Mouse (Mus musculus) liver, embryonic 13.5 days (tissue): ENCODE results near the gene Nos2. TPM values are rescaled to one million over a fixed set of nuclear protein-coding genes. Genes with fewer than 3 reads are reported as not detected.
"Not testable (repeated sequence)": the region's sequence is repeated elsewhere in the genome, so short reads cannot be mapped to it uniquely, and the experiment has no call there.

ENCODE experiments used
- ATAC-seq: fragments of 200-750 bp; cut with Nextera tagmentation; 2 replicates; pipeline ENCODE4 v1.8.0; 2017; ENCODE audit warnings: low read depth, mild to moderate bottlenecking, moderate number of reproducible peaks, moderate library complexity
- DNase-seq: peaks from one replicate; pipeline ENCODE4 v3.0.0; 2022
- H3K27ac ChIP-seq: fragments of 300-500 bp; sonication (generic); 2 replicates; pipeline ENCODE4 v1.5.1; 2015; ENCODE audit warnings: moderate library complexity, mild to moderate bottlenecking, inconsistent platforms
- H3K27me3 ChIP-seq: fragments of 300-500 bp; sonication (generic); 2 replicates; pipeline ENCODE4 v1.6.1; 2015; ENCODE audit warnings: mild to moderate bottlenecking, inconsistent platforms
- H3K36me3 ChIP-seq: fragments of 300-500 bp; sonication (generic); 2 replicates; pipeline ENCODE4 v1.6.1; 2015; ENCODE audit warnings: mild to moderate bottlenecking, inconsistent platforms
- H3K4me1 ChIP-seq: fragments of 300-500 bp; sonication (generic); replicated peaks from 2 replicates; pipeline ENCODE4 v1.6.1; 2015; ENCODE audit warnings: inconsistent platforms
- H3K4me2 ChIP-seq: fragments of 300-500 bp; sonication (generic); 2 replicates; pipeline ENCODE4 v1.6.1; 2015; ENCODE audit warnings: inconsistent platforms, mild to moderate bottlenecking, moderate library complexity
- H3K4me3 ChIP-seq: fragments of 300-500 bp; sonication (generic); replicated peaks from 2 replicates; pipeline ENCODE4 v1.5.1; 2015; ENCODE audit warnings: mild to moderate bottlenecking, inconsistent platforms
- H3K9ac ChIP-seq: fragments of 300-500 bp; sonication (generic); 2 replicates; pipeline ENCODE4 v1.6.1; 2015; ENCODE audit warnings: mild to moderate bottlenecking, inconsistent platforms
- H3K9me3 ChIP-seq: fragments of 300-500 bp; sonication (generic); replicated peaks from 2 replicates; pipeline ENCODE4 v1.6.1; 2016; ENCODE audit warnings: inconsistent platforms
- WGBS: fragments of 180-500 bp; shearing (Covaris S2); methylation state at CpG from one replicate; pipeline ENCODE4 v1.1.7; 2015; ENCODE audit not compliant: insufficient replicate concordance; 5-methylcytosine and 5-hydroxymethylcytosine counted together
- polyA plus RNA-seq: library from polyadenylated mRNA; unstranded; fragments of >200 nt; fragmentation: Nextera tagmentation; extraction: Ambion mirVana; gene quantifications from 2 replicates; pipeline ENCODE4 v1.2.1, GENCODE M21; 2015

The Nos2 gene
- polyA plus RNA-seq, 1 experiment from 2014 or later: 0.02 TPM

GRCm38 (mm10) chr11:78978176-78979019 lies 57.8 kb downstream of the Nos2 start:
- Histone ChIP-seq H3K4me1 (peaks cover 49% of the 10 kb centered on the region), H3K9me3 (no peaks in the 10 kb centered on the region), H3K4me3 (no peak overlapping the region), H3K36me3 (peaks cover 9% of the 10 kb centered on the region), H3K4me2 (no peak overlapping the region), H3K9ac (no peak overlapping the region), H3K27me3 (no peaks in the 10 kb centered on the region), H3K27ac (no peak overlapping the region)
- 74% methylated on average over 12 of the region's 12 CpGs for WGBS
- no peak for DNase-seq
- ATAC-seq: no peak

DNA sequence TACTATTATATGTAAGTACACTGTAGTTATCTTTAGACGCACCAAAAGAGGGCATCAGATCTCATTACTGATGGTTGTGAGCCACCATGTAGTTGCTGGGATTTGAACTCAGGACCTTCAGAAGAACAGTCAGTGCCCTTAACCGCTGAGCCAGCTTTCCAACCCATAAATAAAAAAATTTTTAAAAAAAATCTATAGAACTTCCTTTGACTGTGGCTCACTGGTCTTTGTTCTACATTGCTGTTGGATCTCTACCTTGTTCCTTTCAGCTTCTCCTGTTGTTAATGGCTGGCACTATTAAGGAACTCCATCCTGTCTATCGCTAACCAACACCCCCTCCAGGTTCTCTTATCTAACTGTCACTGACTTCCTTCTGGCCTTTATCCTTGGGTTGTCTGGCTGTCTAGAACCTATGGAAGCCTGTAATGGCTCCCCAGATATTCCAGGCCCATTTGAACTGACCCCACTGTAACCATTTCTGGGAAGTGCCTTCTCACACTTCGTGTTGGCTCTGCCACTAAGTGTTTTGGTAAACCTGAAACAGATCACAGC lies 59.6 kb downstream of the Nos2 start:
- 35% methylated on average over 4 of the region's 4 CpGs for WGBS
- peak; percentile 20; the same call in 1 of the 2 replicates for ATAC-seq
- DNase-seq: peak; percentile 27
- peaks cover 5% of the 10 kb centered on the region; the same call in 1 of the 2 replicates for H3K36me3 ChIP-seq
- no peaks in the 10 kb centered on the region for H3K9me3 ChIP-seq
- H3K4me2 ChIP-seq: no peak overlapping the region
- H3K27me3 ChIP-seq: no peaks in the 10 kb centered on the region
- H3K27ac ChIP-seq: peak overlapping the region; percentile 40
- no peak overlapping the region for H3K4me3 ChIP-seq
- H3K9ac ChIP-seq: no peak overlapping the region
- H3K4me1 ChIP-seq: peaks cover 63% of the 10 kb centered on the region

- H3K4me1 ChIP-seq: peaks cover 69% of the 10 kb centered on the region
- ATAC-seq (peak; percentile 74), DNase-seq (no peak)
- no peaks in the 10 kb centered on the region for H3K36me3 ChIP-seq
- H3K4me2 ChIP-seq: peak overlapping the region; percentile 60
- peak overlapping the region; percentile 80 for H3K27ac ChIP-seq
- H3K27me3 ChIP-seq: no peaks in the 10 kb centered on the region
- no peak overlapping the region for H3K9ac ChIP-seq
- 32% methylated on average over 2 of the region's 2 CpGs for WGBS
- no peaks in the 10 kb centered on the region for H3K9me3 ChIP-seq
- H3K4me3 ChIP-seq: no peak overlapping the region
These were observed 61.5 kb downstream of the Nos2 start for GRCm38 (mm10) chr11:78982042-78982441.

GRCm38 (mm10) chr11:78982513-78983291 lies 62.1 kb downstream of the Nos2 start:
- ATAC-seq: no peak
- peak overlapping the region; percentile 50; the same call in 1 of the 2 replicates for H3K4me3 ChIP-seq
- no peaks in the 10 kb centered on the region for H3K9me3 ChIP-seq
- H3K4me1 ChIP-seq: peaks cover 62% of the 10 kb centered on the region
- H3K36me3 ChIP-seq: no peaks in the 10 kb centered on the region
- peak overlapping the region; percentile 56 for H3K9ac ChIP-seq
- H3K27me3 ChIP-seq: no peaks in the 10 kb centered on the region
- no peak for DNase-seq
- H3K27ac ChIP-seq: peak overlapping the region; percentile 80
- peak overlapping the region; percentile 60 for H3K4me2 ChIP-seq
- WGBS: 35% methylated on average over 12 of the region's 12 CpGs

- WGBS: 44% methylated on average over 7 of the region's 7 CpGs
- no peaks in the 10 kb centered on the region for H3K27me3 ChIP-seq
- peak overlapping the region; percentile 60 for H3K4me2 ChIP-seq
- DNase-seq (no peak), ATAC-seq (no peak)
- H3K4me3 ChIP-seq: peak overlapping the region; percentile 50
- peak overlapping the region; percentile 56 for H3K9ac ChIP-seq
- H3K4me1 ChIP-seq: peaks cover 59% of the 10 kb centered on the region
- no peaks in the 10 kb centered on the region for H3K36me3 ChIP-seq
- H3K27ac ChIP-seq: peak overlapping the region; percentile 80
- H3K9me3 ChIP-seq: no peaks in the 10 kb centered on the region
These were observed 63.0 kb downstream of the Nos2 start for GRCm38 (mm10) chr11:78983539-78983938.

- Histone ChIP-seq H3K4me2 (peak within 1 kb of the TSS; percentile 60), H3K9ac (peak within 1 kb of the TSS; percentile 56), H3K36me3 (no peaks in the 10 kb centered on the region), H3K9me3 (0 out of 2 replicates have a peak, but pooled peaks cover 2% of the 10 kb centered on the region), H3K27ac (peak within 1 kb of the TSS; percentile 80), H3K4me3 (peak within 1 kb of the TSS; percentile 50), H3K27me3 (no peaks in the 10 kb centered on the region), H3K4me1 (peaks cover 54% of the 10 kb centered on the region)
- DNase-seq (peak; percentile 29), ATAC-seq (peak; percentile 65)
- WGBS: 11% methylated on average over 10 of the region's 10 CpGs
These were observed 64.0 kb downstream of the Nos2 start, which contains the start of gene Lgals9 for GRCm38 (mm10) chr11:78984483-78985177. Gene Lgals9, minus strand, starts transcription at chr11:78984946.

- Histone ChIP-seq H3K9ac (no peak overlapping the region), H3K27me3 (no peaks in the 10 kb centered on the region), H3K4me2 (peak overlapping the region; percentile 60; the same call in 1 of the 2 replicates), H3K36me3 (no peaks in the 10 kb centered on the region), H3K4me1 (peaks cover 45% of the 10 kb centered on the region), H3K27ac (no peak overlapping the region), H3K4me3 (no peak overlapping the region), H3K9me3 (0 out of 2 replicates have a peak, but pooled peaks cover 2% of the 10 kb centered on the region)
- ATAC-seq (no peak), DNase-seq (no peak)
These were observed 64.9 kb downstream of the Nos2 start for GRCm38 (mm10) chr11:78985505-78985904.

DNA sequence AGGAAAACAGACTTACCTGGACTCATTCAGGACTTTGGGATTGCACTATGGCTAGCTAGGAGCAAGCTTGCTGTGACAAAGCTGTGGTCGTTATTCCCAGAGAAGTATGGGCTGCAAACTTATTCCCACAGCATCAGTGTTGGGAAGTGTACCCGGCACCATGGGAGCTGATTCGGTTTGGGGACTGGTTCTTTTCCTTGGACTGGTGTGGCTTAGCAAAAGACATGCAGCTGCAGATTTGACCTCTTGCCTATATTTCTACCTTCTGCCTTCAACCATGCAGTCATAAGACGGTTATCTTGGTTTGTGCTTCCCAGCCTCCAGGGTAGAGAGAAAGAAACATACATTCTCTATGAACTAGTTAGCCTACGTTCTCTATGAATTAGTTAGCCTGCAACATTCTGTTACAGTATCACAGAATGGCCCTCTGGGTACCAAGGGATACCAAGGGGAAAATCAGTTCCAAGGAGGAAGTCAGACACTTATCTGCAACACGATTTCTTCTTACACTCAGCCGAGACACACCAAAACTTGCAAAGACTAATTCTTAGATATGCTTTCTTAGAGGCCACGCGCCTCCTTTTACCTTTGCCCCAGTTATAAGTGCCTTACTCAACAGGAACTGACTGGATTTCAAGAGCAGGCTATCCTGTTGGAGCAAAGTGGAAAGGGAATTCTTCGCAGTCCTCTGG lies 65.9 kb downstream of the Nos2 start:
- WGBS: 61% methylated on average over 10 of the region's 10 CpGs
- Histone ChIP-seq H3K27me3 (no peaks in the 10 kb centered on the region), H3K4me2 (no peak overlapping the region), H3K9ac (no peak overlapping the region), H3K27ac (no peak overlapping the region), H3K36me3 (no peaks in the 10 kb centered on the region), H3K9me3 (0 out of 2 replicates have a peak, but pooled peaks cover 2% of the 10 kb centered on the region), H3K4me1 (peaks cover 38% of the 10 kb centered on the region), H3K4me3 (no peak overlapping the region)
- no peak for ATAC-seq
- DNase-seq: no peak

GRCm38 (mm10) chr11:78989206-78989605 lies 68.6 kb downstream of the Nos2 start:
- not testable (repeated sequence) for H3K9me3 ChIP-seq, H3K27ac ChIP-seq, DNase-seq, H3K4me3 ChIP-seq, H3K9ac ChIP-seq, ATAC-seq, H3K36me3 ChIP-seq, H3K4me2 ChIP-seq, H3K27me3 ChIP-seq
- WGBS: 73% methylated on average over 11 of the region's 11 CpGs
- H3K4me1 ChIP-seq: peaks cover 17% of the 10 kb centered on the region

DNA sequence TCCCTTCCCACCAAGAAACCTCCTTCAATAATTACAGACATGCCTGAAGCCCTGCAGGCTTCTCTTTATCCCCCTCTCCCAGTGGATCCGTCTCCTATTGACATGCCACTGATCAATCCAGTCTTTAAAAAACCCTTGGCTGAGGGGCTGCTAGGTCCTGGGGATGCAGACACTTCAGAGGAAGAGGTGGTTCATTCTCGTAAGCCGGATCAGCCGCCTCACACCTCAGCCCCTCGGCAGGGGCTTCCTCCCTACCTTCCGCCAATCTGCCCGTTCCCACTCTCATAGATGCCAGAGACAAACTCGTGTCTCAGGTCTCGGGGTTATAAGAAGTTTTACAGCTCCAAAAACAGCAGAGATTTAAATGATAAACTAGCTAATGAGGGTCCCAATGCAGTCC lies 69.5 kb downstream of the Nos2 start:
- Histone ChIP-seq H3K36me3 (no peaks in the 10 kb centered on the region), H3K9me3 (0 out of 2 replicates have a peak, but pooled peaks cover 2% of the 10 kb centered on the region), H3K4me2 (no peak overlapping the region), H3K27me3 (no peaks in the 10 kb centered on the region), H3K9ac (no peak overlapping the region), H3K27ac (no peak overlapping the region), H3K4me1 (peaks cover 8% of the 10 kb centered on the region), H3K4me3 (no peak overlapping the region)
- ATAC-seq (no peak), DNase-seq (no peak)
- WGBS: 83% methylated on average over 9 of the region's 9 CpGs
